Mouse (Mus musculus) mature B cell (primary cell): ENCODE measurements around the gene Tmtc1.

Experiments used
- in situ Hi-C: fragments of 300-500 bp; cut with MboI; formaldehyde crosslinking; loops from 2 replicates; pipeline ENCODE4 v1.14.3; 2019

The Tmtc1 gene

DNA sequence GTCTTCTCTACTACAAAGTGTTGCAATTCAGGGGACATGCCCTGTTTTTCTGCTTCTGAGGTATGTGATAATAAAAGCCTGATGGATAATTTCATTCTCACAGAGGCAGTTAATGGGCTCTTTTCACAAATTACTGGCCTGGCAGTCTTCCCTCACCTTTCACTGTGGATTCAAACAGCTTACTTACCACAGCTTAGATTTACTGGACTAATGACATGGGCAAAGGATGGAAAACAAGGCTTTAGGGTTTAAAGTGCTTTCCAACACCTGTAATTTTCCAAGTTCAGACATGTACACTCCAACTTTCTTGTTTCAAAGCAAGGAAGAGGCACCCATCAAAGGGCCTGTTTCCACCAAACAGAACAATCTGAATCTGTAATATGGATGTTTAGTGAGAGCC is 129.1 kb downstream of the Tmtc1 start:
- in situ Hi-C loops, result no loop called here

DNA sequence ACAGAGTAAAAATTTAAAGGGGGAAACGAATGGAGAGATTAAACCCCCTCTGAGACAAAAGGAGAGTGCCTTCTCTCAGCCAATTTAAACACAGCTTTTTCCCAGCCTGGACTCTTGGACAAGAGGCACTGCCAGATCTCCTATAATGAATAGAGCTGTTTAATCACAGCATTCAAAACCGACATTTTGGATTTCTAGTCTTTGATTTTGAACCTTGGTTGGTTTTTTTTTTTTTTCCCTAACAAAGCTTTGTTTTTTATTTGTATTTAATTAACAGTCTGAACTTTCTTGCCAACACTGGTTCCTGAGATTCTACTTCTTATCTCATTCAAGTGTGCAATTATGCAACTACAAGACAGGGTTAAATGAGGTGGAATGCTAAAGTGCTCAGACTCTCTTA is 133.2 kb downstream of the Tmtc1 start:
- in situ Hi-C loops, result no loop called here

DNA sequence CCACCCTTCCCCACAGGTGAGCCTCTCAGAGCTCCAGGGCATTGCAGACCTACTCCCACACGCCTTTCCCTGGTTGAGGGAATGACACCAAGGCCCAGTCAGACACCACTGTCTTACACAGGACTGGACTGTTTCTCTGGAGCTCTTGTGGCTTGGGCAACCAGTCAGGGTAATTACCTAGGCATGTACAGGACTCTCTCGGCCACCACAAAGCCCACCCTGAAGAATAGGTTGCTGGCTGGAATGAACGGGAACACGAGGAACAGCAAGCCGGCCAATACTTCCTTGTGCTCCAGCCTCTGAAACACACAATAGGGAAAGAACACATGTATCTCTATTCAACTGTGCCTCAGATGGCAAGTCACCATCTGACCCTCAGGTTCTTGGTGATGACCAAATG is 138.4 kb downstream of the Tmtc1 start:
- in situ Hi-C loops, result no loop called here

DNA sequence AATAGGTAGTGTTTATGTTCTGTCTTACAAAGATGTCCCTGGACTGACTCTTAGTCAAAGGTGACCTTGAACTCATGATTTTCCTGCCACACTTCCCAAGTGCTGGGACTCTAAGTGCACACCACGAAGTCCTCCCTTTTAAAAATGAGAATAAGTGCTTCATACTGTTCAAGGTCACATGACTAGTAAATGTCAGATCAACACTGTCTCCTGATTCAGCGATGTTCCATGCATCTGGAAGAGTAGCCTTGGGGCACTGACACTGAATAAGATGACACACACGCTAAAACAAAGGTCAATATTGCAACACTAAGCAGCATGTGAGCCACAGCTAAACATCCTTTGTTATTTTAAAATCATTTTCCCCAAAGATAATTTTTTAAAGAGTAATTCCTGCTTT is 139.0 kb downstream of the Tmtc1 start:
- in situ Hi-C loops, result no loop called here

DNA sequence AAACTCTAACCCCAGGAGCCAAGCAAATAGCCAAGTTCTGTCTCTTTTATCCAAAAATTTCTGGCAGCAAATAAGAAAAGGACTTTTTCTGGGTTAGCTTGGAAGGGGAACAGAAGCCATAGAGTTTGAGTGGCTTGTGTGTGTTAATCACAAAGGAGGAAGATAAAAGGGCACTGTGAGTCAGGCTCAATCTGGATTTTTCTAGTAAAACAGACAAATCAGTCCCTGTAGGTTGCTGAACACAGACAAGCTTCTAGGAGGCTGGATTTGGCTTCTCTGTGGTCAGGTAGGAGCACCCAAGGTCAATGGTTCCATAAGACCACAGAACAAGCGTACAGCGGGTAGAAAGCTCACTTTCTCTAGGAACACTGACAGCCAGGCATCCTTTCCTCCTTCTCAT is 141.9 kb downstream of the Tmtc1 start:
- in situ Hi-C loops, result no loop called here

DNA sequence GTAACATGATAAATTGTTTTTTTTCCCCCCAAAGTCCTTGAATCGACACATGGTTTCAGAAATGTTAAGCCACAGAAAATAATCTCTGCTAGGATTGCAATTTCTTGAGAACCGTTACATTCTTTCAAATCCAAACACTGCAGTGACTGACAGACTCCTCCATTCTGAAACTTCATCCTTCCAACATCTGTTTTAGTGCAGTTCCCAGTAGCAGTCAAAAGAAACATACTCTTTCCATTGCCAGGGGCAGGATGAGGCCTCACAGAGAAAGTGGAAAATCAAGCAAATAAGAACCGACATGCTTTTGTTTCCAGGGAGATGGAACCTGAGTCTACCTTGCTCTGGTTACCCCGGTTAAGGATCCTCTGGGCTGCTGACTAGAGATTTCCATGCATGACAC is 147.1 kb downstream of the Tmtc1 start:
- in situ Hi-C loops, result no loop called here

DNA sequence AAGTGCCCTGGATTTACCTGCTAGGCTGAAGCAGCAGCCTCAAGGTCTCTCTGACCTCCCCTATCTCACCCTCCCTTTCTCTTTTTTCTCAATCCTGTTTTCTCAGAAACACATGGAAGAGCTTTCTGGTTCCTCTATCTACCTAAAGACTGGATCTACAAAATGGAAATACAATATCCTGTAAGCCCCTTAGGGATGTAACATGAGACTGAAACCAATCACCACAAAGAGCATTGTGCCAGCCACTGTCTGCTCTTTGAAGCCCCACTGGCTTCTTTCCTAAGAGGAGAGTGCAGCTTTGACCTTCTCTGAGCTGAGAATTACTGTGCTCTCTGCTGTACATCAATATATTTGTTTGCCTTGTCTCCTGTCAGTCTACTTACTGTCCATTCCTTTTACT is 147.8 kb downstream of the Tmtc1 start:
- in situ Hi-C loops, result no loop called here

DNA sequence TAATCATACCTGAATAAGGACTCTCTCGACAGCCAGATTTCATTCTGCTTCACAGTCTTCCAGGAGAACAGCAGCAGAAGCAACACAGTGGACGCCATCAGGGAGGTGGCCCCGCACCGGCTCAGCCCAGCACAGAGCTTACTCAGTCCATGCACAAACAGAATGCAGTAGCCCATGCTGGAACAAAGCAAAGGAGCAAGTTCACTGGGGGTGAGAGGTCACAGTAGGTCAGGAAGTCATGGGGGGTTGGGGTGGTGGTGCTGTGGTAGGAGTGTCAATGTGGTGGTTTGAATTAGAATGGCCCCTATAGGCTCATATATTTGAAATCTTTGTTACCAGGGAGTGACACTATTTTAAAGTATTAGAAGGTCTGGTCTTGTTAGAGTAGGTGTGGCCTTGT is 149.7 kb downstream of the Tmtc1 start:
- in situ Hi-C loops, result no loop called here

DNA sequence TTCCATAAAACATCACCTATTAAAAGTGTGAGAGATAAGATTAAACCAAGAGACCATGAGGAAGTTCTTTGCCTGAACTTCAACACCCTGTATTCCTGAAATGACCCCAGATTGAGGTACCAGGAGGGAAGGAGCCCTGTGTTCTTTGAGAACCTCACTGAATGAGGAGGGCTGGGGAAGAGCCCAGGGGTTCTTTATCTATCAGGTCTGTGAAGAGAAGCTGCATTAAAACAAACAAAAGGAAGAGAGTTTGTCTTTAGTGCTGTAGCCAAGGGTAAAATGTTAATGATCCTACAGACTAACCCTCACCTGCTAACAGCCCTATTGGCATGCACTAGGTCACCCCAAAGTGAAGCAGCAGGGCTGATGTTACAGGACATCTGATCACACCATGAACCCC is 153.3 kb downstream of the Tmtc1 start:
- in situ Hi-C loops, result no loop called here

DNA sequence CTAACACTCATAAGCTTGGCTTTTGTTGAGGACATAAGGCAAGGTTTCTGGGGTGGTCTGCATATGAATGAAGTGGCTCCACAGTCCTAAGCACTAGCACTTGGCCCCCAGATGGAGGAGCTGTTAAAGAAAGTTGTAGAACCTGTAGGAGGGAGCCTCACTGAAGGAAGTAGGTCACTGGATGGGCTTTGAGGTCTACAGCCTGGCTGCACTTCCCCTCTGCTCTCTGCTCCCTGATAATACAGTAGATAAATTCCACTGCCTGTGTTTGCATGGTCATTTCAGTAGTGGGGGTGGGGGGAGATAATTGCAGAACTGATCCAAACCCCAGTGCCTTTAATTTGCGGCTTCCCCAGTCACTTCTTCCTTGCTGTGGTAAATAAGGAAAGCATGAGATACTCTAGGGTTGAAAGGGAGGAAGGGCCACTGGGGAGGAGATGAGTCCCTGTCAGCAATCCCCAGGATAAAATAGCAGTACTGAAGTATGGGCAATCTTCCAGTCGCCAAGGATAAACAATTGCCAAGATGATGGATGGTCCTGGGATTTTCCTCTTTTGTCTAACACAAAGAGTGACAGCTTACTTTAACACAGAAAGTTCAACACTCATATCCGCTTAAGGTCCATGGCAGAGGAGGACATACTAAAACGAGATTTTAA is 160.8 kb downstream of the Tmtc1 start:
- in situ Hi-C loops, result no loop called here

DNA sequence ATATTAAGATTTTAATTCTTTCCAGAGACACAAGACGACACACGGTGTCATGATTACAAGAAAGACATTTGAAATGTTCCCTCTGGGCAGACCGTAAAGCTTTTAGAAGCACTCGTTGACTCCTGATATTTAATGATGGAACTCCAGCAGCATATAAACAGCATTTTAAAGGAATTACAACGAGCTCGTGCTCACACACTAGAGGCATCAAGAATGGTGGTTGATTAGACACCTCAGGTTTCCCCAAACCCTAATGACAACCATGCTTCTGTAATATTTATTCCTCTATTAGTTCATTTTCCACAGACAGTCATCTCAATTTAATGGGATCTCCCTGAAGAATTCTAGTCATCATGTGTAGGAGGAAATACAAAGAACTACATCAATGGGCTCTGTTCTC is 164.9 kb downstream of the Tmtc1 start:
- in situ Hi-C loops, result no loop called here

DNA sequence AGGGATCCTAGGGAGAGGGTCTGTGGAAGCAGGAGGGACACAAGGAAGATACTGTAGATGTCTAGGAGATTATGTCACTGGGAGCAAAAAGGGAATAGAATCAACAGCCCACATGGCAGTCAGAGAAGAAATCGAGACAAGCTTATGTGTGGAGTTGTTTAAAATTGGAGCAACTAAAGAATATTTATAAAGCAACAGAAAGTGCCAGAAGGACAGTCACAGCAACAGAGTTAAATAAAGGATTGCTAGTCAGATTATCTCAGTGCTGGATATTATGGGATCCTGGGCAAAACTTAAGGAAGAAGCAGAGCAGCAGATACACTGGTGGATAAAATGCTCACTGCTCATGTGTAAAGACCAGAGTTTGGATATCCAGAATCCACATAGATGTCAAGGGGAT is 167.8 kb downstream of the Tmtc1 start:
- in situ Hi-C loops, result no loop called here

DNA sequence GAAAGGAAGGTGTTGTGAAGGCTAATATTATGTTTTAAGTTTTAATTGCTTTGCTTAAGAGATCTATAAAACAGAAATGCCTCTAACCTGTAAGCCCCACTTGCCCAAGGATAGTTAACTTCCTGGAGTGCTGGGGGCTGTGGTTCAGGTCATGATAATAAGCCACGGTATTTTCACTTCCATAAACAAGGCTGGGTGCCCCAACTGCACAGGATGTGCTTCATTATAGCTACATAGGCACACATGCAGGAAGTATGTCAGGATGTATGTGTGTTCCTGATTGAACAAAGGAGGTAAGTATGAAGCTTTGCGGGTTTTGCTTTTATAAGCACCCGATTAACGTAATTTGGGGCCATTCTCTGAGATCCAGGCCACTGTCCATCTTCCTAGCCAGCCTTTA is 169.1 kb downstream of the Tmtc1 start:
- in situ Hi-C loops, result no loop called here

DNA sequence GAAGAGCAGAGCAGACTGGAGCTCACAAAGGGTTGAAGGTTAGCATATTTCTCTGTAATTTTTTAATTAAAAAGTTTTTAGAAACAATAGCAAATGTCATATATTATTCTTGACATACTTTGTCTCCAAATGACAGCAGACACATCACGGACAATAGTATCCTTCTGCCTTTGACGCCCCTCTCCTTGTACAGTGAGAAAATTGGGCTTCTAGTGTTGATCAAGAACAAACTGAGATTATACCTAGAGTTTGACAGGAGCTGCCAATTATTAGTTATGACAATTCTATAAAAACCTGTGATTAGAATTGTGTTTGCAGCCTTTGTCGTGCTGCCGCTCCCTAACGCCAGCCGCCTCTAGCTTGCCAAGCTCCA is 183.5 kb downstream of the Tmtc1 start:
- in situ Hi-C loops, result no loop called here

DNA sequence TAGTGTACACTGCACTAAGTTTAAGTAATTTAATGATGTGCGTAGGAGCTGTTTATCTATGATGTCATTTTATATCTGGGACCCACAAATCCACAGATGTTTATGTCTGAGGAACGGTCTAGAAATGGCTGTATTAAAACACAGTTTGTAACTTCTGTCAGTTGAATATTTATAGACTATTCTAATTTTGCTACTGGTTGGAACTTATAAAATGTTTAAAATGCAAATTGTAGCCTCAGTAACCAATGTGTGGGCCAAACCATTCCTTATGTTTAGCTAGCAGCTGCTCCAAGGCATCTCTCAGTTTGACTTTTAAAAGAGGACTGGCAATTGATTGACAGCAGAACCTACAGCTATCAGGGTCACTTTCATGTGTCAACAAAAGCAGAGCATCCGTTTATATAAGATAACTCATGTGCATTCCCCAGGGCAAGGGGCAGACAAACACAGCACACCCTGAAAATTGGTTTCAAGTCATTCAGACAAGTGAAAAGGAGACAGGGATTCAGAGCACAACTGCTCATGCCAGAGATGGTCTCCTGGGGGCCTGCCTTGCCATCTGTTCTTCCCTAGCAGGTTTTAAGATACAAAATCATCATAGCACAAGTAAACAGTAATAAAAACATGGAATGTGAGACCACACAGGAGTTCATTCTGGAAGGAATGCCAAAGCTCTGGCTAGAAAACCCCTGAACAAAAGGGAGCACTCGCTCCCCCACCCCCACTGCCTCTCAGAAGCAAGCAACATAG is 184.0 kb downstream of the Tmtc1 start:
- in situ Hi-C loops, result loop anchor here (10.0 kb wide), 1 partner anchor 655 kb away; no protein-coding TSS in a partner anchor

DNA sequence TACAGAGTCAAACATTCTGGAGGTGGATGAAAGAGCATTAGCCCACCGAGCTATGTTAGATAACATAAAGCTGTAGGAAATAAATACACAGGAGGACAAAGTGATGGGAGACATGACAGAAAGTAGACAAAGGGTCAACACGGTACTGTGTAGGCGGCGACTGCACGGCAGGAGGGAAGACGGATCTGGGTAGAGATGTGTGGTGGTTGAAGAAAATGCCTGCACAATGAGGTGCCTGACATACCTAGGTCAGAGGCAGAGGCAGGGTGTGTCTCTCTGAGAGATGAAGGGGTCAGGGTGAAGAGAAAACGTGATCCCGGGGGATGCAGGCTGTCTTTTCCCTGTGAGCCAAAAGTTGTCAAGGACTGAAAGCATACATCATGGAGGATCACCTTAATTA is 185.1 kb downstream of the Tmtc1 start:
- in situ Hi-C loops, result loop anchor here (10.0 kb wide), 1 partner anchor 656 kb away; no protein-coding TSS in a partner anchor

DNA sequence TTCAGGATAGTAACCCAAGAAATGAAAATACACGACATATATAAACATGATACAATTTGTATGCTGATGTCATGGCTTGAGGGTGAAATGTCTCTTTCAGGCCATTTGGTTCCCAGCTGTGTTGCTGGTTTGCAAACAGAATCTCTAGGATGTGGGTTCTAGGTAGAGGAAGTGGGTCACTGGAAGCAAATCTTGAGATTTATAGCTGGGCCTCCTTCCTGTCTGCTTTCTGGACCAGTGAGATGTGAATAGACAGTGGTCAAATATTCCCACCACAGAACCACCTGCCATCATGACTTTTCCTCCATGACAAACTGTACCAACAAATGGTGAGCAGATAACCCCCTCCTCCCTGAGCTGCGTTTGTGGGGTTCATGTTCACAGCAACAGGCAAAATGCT is 186.4 kb downstream of the Tmtc1 start:
- in situ Hi-C loops, result loop anchor here (10.0 kb wide), 1 partner anchor 657 kb away; no protein-coding TSS in a partner anchor

DNA sequence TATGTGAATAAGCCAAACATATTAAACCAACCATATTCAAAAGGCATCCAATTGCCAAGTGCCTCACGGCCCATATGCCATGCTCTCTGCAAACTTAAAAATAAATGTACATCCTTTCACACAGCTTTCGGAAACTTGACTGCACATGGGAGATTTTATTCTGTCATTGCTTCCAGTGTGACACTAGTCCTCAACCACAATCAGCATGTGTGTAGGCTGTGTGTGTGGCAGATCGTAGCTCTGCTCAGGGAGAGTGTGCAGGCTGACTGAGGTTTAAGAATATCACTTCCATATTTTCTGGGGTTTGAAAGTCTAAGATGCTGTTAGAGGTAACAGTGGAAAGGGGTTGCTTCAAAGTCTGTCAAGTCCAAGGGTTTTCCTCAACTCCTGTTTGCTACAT is 188.1 kb downstream of the Tmtc1 start:
- in situ Hi-C loops, result loop anchor here (10.0 kb wide), 1 partner anchor 659 kb away; no protein-coding TSS in a partner anchor

DNA sequence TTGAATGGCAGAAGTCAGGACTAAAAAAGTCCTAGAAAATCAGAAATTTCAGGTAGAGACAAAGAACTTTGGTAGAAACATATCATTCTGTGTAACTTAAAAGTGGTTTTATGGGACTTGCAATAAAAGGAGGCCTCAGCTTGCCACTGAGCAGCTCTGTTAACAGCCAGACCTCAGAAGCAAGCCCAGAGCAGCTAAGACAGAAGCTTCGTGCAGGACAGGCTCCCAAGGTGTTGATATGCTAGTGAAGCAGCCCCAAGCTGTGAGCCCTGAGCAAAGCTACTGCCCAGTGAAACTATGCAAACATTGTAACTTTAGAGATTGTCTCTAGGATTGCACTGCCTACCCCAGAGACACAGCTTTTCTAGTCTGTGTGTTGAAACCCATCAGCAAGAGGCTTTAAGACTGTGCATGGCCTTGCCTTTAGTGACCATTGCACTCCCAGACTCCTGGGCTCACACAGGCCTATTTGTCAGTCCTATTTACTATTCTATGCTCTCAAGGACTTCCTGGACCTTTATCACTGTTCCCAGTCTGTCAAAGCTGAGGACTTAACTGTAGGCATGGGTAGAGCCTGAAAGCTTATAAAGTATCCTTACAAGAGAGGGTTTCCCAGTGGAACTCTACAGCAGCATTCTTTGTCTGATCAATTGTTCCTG is 188.7 kb downstream of the Tmtc1 start:
- in situ Hi-C loops, result loop anchor here (10.0 kb wide), 1 partner anchor 659 kb away; no protein-coding TSS in a partner anchor

DNA sequence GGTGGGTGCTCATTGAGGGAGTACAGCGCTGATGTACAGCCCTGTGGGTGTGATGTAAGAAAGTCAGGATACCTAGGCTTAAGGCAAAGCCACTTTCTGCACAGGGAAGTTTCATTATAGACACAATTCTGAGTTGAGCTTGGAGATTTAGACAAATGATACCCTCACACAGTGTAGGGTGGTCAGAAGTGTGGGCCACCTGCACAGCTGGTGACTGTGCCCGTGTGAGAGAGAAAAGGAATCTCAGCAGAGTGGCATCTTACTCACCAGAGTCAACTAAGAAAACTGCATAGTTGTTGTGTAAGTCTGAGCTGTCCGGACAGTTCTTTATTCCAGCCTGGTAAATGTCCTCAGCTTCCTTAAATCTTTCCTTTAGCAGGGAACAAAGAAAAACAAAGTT is 195.0 kb downstream of the Tmtc1 start:
- in situ Hi-C loops, result no loop called here

DNA sequence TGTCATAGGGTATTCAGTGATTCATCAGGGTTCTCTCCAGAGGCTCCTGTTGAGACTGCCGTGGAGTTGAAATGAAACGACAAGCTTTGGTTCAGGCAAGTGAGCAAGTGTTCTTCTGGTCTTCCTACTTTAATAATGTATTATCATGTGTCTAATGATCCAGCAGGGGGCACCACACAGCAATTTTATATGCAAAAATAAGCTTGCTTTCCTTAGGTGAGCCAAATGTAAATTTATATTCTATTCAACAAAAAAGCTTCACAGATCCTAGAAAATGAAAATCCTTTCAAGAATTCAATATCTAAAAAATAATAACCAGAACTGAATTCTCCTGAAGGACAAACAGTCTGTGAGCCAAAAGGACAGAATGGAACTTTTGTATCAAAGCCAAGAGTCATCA is 195.6 kb downstream of the Tmtc1 start:
- in situ Hi-C loops, result no loop called here

DNA sequence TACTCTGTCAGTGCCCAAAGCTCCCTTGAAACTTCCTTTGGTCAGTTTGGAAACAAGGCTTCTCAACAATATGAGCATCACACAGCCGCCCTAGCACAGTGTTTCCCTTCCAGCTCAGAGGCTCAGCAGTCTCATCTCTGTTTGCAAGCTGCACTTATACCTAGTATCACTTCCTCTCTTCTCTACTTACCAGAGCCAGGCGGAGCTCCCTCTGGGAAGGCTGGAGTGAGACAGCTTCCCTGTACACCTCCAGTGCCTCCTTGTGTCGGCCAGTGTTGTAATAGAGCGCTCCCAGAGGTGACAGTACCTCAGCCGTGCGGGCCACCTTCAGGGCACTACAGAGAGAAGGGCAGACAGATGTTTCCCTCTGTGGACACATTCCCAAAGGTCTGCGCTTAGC is 197.6 kb downstream of the Tmtc1 start:
- in situ Hi-C loops, result no loop called here

DNA sequence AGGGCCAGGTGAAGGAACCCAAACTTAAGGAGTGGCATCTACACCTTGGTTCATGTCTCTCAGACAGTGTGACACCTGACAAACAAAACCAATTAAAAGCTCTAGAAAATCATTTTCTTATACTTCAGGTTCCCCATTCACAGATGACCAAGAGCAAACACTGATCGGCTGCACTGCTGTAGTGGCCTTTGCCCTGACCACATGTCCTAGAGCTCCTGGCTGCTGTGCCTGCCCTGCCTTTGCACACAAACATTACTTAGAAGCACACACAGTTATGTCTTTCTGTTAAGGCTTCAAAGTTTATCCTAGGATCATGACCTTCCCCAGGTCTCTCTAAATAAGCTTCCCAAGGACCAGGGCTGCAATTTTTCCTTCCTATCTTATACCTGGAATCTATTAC is 199.4 kb downstream of the Tmtc1 start:
- in situ Hi-C loops, result no loop called here
